Mouse (Mus musculus) kidney, adult 2 months (tissue): ENCODE results near the gene Nudt7.

ENCODE experiments used
- CTCF ChIP-seq: fragments of 200-500 bp; conservative IDR thresholded peaks from 2 replicates; pipeline ENCODE4 v1.5.1; 2011; ENCODE audit warnings: low read depth, mild to moderate bottlenecking, control low read depth, low read length, moderate library complexity, mixed read lengths; ENCODE audit not compliant: insufficient read depth, insufficient read length
- POLR2A ChIP-seq: fragments of 200-500 bp; IDR thresholded peaks from one replicate; pipeline ENCODE4 v1.6.1; 2011; ENCODE audit warnings: low read depth, low read length, control low read depth

- TF ChIP-seq POLR2A (no peak), CTCF (no peak)
These were observed 3.8 kb downstream of the Nudt7 start for GRCm38 (mm10) chr8:114137181-114137580.
